Mouse (Mus musculus) erythroblast, embryonic 14.5 days (primary cell): ENCODE measurements around the gene Selplg. TPM values are rescaled to one million over a fixed set of nuclear protein-coding genes. Genes with fewer than 3 reads are reported as not detected.

Source experiments
- H3K27me3 ChIP-seq: 2 replicates; pipeline ENCODE4 v1.6.1; 2012; ENCODE audit warnings: inconsistent platforms; ENCODE audit not compliant: control insufficient read depth
- H3K36me3 ChIP-seq: 2 replicates; pipeline ENCODE4 v1.6.1; 2012; ENCODE audit warnings: mild to moderate bottlenecking, inconsistent platforms; ENCODE audit not compliant: control insufficient read depth
- H3K4me1 ChIP-seq: 2 replicates; pipeline ENCODE4 v1.6.1; 2012; ENCODE audit warnings: inconsistent platforms; ENCODE audit not compliant: control insufficient read depth
- H3K4me3 ChIP-seq: replicated peaks from 2 replicates; pipeline ENCODE3; 2012; ENCODE audit warnings: moderate library complexity, mild to moderate bottlenecking, inconsistent platforms
- H3K9me3 ChIP-seq: 2 replicates; pipeline ENCODE4 v1.6.1; 2012; ENCODE audit warnings: low read length, inconsistent platforms, mixed read lengths; ENCODE audit not compliant: control insufficient read depth
- GATA1 ChIP-seq: IDR thresholded peaks from 2 replicates; pipeline ENCODE4 v1.6.1; 2012; ENCODE audit warnings: low read length, inconsistent platforms, mixed read lengths
- TAL1 ChIP-seq: IDR thresholded peaks from 3 replicates; pipeline ENCODE4 v1.6.1; 2012; ENCODE audit warnings: low read length, inconsistent platforms, mixed read lengths
- polyA plus RNA-seq: library from polyadenylated mRNA; stranded (reverse); fragments of >175 nt; gene quantifications from 2 replicates; pipeline ENCODE4 v1.2.3, GENCODE M21; 2012

Gene Selplg
- polyA plus RNA-seq, result 1.1 and 1.4 TPM in 2 replicates

- Histone ChIP-seq H3K9me3 (no peaks in the 10 kb centered on the region), H3K4me1 (peaks cover 19% of the 10 kb centered on the region), H3K4me3 (no peak within 1 kb of the TSS), H3K27me3 (no peaks in the 10 kb centered on the region), H3K36me3 (no peaks in the 10 kb centered on the region)
- TF ChIP-seq TAL1, result no peak
- no peak for TF ChIP-seq GATA1
Observed at GRCm38 (mm10) chr5:113832490-113832901, at the start of gene Selplg. Gene Selplg (minus strand): TSS chr5:113832644.

DNA sequence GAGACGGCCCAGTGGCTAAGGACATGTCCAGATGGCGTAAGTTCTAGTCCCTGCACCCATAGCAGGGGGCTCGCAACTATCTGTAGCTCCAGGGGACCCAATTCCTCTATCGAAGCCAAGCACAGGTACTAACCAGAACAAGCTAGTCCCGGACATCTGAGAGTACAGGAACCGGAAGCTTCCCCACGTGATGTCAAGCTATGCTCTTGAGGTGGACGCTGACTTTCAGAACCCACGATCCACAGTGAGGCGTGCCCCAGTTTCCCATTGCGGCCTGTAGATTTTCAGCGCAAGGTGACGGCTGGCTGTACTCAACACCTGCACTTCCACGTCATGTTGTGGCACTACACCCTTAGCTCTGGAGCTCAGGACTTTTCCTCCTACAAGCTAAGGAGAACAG lies 48.7 kb upstream of the Selplg start:
- Histone ChIP-seq H3K4me1 (peaks cover 15% of the 10 kb centered on the region), H3K27me3 (no peaks in the 10 kb centered on the region), H3K4me3 (no peak overlapping the region), H3K36me3 (peaks cover 42% of the 10 kb centered on the region), H3K9me3 (no peaks in the 10 kb centered on the region)
- TF ChIP-seq GATA1 (no peak), TAL1 (no peak)

DNA sequence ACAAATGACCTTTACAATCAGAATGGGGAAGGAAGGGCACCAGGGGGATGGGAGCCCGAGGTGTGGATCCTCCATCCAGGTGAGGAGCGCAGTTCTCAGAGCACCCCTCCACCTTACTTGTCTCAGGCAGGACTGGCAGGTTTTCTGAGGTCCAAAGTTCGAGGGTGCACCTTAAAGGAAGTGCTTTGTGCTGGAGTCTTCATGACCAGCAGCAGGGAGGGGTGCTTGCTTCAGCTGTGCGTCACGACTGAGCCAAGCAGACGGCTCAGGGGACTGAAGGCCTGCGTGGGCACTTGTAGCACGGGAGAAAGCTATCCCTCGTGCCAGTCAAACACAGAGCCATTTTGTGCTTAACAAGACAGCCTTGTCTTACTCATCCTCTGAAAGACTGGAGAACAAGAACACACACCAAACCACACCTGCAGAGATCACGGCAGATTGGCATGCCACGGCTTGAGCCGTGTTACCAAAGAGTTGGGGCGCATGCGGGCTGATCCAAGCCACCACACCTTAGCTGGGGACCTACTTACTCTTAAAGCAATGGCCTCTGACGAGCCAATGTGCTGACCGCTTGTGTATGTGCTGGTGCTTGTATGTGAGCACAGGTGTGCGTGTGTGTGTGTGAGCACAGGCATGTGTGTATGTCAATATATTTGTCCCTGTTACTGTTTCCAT lies 46.6 kb upstream of the Selplg start:
- TF ChIP-seq GATA1 (no peak), TAL1 (no peak)
- Histone ChIP-seq H3K4me1 (peaks cover 13% of the 10 kb centered on the region), H3K27me3 (no peaks in the 10 kb centered on the region), H3K9me3 (peaks cover 4% of the 10 kb centered on the region; the same call in 1 of the 2 replicates), H3K36me3 (peaks cover 57% of the 10 kb centered on the region), H3K4me3 (no peak overlapping the region)

- Histone ChIP-seq H3K27me3 (no peaks in the 10 kb centered on the region), H3K36me3 (peaks cover 57% of the 10 kb centered on the region), H3K4me1 (peaks cover 17% of the 10 kb centered on the region), H3K4me3 (no peak overlapping the region), H3K9me3 (peaks cover 4% of the 10 kb centered on the region; the same call in 1 of the 2 replicates)
- TF ChIP-seq TAL1 (no peak), GATA1 (no peak)
Observed at GRCm38 (mm10) chr5:113877565-113877964, 45.1 kb upstream of the Selplg start.

DNA sequence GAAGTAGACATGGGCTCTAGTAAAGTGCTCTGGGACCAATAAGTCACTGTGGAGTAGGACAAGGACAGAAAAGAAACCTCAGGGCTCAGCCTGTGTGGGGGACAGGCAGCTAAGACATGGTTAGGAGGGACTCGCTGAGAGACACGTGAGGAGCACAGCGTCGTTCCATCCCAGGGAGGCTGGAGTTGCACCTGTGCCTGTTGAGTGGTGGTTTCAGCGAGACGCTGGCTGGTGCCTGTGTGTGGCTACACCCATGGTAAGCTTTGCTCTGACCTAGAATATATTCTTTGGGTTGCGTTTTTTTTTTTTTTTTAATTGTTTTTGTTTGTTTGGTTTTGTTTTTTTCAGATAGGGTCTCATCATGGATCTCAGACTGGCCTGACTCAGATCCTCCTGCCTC lies 43.7 kb upstream of the Selplg start:
- no peak overlapping the region for H3K4me3 ChIP-seq
- peaks cover 44% of the 10 kb centered on the region for H3K36me3 ChIP-seq

DNA sequence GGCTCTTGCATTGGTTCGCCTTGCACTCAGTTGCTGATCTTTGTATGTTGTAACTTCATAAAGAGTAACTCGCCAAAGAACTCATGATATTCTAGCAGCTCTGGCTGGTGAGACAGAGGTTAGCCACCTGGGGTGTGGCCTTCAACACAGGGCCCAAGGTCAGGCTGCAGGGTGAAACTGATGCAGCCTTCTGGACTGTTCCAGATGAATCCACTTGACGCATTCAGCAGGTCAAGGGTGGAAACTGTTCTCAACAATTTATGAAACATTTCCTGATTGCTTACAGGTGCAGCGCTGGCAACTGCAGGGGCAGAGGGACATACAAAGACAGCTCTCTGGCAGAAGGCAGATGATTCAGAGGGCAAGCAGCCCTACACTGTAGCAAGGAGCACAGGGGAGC lies 43.2 kb upstream of the Selplg start:
- Histone ChIP-seq H3K9me3 (peaks cover 4% of the 10 kb centered on the region; the same call in 1 of the 2 replicates), H3K36me3 (peaks cover 39% of the 10 kb centered on the region), H3K27me3 (no peaks in the 10 kb centered on the region), H3K4me3 (no peak overlapping the region), H3K4me1 (peaks cover 28% of the 10 kb centered on the region)
- TF ChIP-seq TAL1 (no peak), GATA1 (no peak)

More for the DNA sequence above, 43.7 kb upstream of the Selplg start:
- H3K27me3 ChIP-seq, result no peaks in the 10 kb centered on the region
- TF ChIP-seq GATA1 (no peak), TAL1 (no peak)
- peaks cover 27% of the 10 kb centered on the region for H3K4me1 ChIP-seq
- peaks cover 4% of the 10 kb centered on the region; the same call in 1 of the 2 replicates for H3K9me3 ChIP-seq

DNA sequence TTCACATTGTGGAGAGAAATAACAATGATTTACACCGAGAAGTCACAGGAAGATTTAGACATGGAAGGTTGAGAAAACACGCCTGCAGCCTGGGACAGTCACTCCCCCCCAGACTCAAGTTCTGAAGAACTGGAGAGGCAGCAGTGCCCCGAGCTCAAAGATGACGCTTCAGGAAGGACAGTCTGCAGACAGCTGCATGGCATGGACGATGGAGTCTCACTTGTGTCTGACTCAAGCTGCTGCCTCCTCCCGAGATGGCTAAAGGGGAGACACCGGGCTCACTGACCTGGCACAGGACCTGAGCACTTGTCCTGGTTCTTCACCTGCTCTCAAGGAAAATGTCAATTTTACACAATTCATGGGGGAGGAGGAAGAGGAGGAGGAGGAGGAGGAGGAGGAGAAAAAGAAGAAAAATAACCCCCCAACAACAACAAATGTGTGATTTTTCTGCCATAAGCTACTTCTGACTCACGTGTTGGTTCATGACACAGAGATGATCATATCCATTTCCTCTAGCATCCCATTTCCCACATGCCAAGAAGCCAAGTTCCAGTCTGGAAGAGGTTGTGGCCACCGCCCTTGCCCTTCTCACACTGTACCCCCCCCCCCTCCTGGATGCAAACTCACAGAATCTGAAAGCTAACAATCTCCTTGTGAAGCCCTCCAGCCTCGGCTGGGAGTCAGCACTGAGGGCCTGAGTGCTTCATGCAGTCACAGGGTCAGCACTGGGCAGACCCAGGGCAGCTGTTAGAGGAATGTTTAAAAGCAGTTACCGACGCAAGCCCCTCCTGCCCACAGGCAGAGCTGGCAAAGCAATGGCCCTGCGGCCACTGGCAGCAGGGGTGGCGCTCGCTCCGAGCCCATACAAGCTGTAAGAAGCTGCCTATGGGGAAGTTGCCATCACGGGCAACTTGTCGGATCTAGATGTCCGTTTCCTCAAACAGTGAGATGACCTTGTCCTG lies 41.9 kb upstream of the Selplg start:
- Histone ChIP-seq H3K36me3 (peaks cover 28% of the 10 kb centered on the region), H3K4me1 (peaks cover 30% of the 10 kb centered on the region)
- TF ChIP-seq GATA1 (no peak), TAL1 (no peak)

DNA sequence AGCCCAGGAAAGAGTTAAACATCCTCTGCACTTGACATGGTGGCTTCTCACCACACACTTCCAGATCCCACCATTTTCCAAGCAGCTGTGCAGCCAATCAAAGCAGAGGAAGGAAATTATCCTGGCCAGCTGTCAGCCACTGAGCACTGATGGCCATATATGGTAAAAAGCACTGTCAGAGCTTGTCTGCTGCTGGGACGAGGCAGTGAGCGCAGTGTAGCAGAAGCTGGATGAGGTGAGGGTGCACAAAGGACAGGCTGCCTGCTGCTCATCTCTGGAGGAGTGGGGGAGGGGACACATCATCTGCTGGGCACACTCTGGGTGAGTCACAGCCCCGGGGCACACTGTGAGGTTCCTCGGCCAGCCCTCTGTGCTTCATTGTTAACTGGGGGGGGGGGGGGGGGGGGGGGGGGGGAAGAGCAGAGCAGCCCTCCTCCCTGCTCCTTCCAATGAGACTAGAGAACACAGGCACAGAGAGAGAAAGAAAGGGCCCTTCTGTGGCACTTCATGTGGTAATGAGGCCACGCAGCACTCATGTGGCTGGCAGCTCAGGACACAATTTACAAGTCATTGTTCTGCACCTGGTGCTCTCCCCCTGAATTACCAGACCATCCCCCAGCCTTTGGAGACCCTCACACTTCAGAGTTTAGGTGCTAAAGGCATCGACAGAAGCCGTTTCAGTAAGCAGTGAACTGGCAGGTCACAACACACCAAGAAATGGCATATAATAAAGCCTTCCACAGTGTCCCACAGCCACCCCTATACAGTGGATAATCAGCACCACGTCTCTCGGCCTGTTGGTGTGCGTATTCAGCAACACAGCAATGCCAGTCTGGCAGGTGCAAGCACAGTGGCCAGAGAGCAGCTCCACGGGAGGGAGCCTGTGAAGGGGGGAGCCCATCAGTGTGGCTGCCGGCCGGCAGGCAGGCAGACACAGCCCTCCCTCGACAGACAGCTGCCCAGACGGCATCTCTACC lies 40.8 kb upstream of the Selplg start:
- Histone ChIP-seq H3K9me3 (peaks cover 4% of the 10 kb centered on the region; the same call in 1 of the 2 replicates), H3K4me3 (no peak overlapping the region), H3K36me3 (peaks cover 24% of the 10 kb centered on the region), H3K27me3 (no peaks in the 10 kb centered on the region), H3K4me1 (peaks cover 28% of the 10 kb centered on the region)
- TF ChIP-seq TAL1 (no peak), GATA1 (no peak)

More for the DNA sequence above, 41.9 kb upstream of the Selplg start:
- Histone ChIP-seq H3K27me3 (no peaks in the 10 kb centered on the region), H3K9me3 (peaks cover 4% of the 10 kb centered on the region; the same call in 1 of the 2 replicates), H3K4me3 (no peak overlapping the region)
